Mouse (Mus musculus) retina, adult 2 months (tissue): ENCODE measurements around the gene Tmem98.
A peak's percentile ranks its signal among the peaks of the same experiment; 100 is the strongest.

ENCODE experiments used
- DNase-seq: peaks from one replicate; pipeline ENCODE4 v3.0.0-alpha.2; 2012; ENCODE audit warnings: low read depth, low spot score

Tmem98 gene

DNA sequence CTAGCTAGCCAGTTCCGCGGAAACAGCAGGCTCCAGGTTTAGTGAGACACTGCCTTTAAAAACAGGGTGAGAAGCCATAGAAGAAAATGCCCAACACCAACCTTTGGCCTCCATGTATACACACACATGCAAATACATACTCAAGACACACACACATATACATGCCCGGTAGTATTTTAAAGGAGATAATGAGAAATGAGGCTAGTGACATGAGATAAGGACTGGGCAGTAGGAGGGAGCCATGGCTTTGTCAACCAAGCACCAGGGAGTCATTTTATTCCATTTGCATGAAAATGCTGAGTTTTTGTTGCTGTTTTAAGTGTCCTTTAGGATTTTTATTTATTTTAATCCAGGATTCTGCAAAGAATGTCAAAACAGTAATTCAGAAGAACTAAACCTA is 19.6 kb upstream of the Tmem98 start:
- no peak for DNase-seq

DNA sequence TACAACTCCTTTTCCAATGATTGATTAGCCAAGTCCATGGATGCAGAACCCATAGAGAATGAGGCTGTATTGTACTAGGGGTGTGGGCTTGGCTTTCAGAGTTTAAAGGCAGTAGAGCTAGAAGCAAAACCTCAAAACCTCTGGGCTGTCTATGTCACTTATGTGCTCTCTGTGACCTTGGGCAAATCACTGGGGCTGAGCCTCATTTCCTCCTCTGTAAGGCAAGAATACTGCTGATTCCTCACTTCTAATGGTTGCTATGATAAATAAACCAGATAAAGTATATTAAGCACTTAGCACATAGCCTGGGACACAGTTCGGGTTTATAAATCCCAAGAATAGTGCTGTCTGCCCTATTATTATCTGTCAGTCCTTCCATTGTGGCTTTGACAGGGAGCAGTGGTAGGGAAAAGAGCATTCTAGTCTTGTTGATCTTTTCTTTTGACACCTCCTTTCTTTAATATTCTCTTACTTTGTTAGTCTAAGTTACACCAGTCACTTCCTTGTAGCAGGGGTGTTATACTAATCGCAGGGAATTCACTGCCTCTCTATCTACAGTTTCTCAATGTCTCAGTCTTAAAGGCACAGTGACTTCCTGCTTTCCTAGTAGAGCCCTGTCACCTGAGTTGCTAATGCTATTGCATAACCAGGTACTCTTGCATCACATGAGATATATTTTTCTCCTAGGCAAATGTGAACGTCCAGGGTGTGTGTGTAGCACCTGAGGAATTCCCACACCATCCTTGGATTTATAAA is 18.1 kb upstream of the Tmem98 start:
- DNase-seq: no peak

- no peak for DNase-seq
Observed at GRCm38 (mm10) chr11:80793386-80793785, 16.6 kb upstream of the Tmem98 start.

DNA sequence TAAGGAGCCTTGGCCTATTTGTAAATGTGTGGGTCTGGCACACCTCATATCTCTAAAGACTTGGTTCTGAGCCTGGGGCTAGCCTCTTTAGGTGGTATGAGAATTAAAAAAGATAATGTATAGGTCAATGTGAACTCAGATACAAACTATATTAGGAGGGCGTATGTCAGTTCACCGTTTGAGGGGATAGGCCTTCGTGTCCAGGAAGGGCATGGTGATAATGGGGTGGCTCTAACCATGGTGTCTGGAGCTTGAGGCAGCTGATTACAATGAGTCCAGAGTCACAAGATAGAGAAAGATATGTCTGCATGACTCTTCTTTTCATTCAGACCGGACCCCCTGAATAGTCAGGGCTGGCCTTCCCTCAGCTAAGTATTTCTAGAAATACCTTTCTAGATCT is 15.7 kb upstream of the Tmem98 start:
- DNase-seq: no peak

DNA sequence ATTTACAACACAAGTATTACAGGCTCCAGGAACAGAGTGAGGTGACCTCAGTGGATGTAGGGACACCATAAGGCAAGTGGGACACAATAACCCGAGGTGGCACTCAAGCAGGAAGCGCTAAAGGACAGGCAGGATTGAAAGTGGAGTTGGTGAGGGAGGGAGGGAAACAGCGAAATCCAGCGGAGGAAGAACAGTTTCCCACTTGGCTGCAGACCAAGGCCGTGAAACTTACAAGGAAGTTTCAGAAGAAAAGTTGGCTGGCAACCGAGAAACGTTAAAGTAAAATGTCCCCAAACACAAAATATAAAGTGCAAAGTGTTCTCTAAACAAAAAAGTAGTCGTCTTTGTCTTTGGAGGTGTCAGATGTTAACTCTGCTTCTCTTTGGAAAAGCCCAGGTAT is 14.5 kb upstream of the Tmem98 start:
- no peak for DNase-seq

DNA sequence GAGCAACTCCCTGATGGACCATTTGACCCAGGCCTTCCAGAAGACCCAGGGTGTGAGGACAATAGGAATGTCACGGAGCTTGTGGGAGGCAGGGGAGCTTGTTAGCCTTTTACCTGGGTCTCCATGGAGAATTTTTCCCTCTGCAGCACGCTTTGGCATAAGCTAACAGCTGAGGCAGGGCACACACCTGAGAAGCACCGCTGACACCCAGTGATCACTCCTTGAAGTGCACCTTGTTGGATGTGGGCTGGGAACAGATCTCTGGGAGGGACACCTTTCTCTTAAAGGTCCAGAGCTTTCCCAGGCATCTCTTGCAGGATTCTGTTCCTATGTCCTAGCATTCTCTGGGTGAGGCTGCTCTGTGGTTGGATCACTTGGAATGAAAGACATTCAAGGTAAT is 10.0 kb upstream of the Tmem98 start:
- DNase-seq: no peak

GRCm38 (mm10) chr11:80802706-80803105 is 7.3 kb upstream of the Tmem98 start:
- no peak for DNase-seq

- no peak for DNase-seq
Observed at GRCm38 (mm10) chr11:80808551-80809070, 1.4 kb upstream of the Tmem98 start.

DNA sequence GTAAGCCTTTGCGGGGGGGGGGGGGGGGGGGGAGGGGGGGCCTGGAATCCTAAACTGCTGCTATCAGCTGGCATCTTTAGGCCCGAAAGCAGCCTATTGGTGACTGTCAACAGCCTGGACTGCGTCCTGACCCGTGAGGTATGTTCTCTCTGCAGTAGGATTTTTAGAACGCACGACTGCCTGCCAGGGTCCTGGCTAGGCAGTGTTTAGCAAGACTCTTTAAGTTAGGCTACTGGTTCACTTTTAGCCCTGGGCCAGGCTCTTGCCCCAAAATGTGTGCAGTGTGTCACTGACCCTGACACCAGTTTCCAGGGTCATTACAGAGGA is 346 bp upstream of the Tmem98 start:
- no peak for DNase-seq

DNA sequence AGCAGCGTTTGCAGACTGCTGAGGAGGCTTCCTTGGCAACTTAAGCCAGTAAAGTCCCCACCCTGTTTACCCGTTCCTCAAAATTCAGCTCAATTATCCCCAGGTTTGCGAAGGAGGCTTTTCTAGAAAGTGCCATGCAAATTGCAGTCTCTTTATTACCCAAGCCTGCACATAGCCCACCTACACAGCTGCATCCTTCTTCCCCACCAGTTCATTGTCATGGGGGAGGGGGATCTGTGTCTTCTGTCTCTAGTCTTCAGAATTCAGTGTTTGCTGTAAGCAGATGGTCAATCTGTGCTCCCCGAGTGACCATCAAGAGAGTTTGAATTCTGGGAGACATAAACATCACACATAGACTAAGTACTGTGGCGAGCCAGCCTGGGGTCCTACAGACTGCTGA is 1.2 kb downstream of the Tmem98 start:
- no peak for DNase-seq

- DNase-seq: no peak
Observed at GRCm38 (mm10) chr11:80815354-80815753, 5.4 kb downstream of the Tmem98 start.

GRCm38 (mm10) chr11:80818060-80818697 is 8.2 kb downstream of the Tmem98 start:
- DNase-seq: peak; percentile 54

DNA sequence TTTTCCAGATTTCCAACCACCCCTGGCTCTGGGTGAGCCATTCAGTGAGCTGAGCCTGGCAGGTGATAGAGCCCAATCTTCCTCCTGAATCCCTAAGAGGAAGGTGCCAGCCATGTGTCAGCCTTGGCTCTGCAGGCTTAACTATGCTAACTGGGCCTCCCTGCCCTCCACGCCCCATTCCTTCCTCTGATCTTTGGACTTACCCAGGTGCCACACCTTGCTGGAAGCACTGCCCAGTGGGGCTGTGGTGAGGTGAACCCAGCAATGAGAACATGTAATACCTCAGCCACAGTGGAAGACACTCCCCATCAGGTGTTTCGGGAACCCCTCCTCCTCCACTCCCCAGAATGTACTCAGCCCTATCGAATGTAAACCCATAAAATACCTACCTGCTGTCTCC is 10.1 kb downstream of the Tmem98 start:
- no peak for DNase-seq

- no peak for DNase-seq
Observed at GRCm38 (mm10) chr11:80821296-80821695, 11.3 kb downstream of the Tmem98 start.

GRCm38 (mm10) chr11:80821794-80822193 is 11.8 kb downstream of the Tmem98 start:
- DNase-seq: no peak

DNA sequence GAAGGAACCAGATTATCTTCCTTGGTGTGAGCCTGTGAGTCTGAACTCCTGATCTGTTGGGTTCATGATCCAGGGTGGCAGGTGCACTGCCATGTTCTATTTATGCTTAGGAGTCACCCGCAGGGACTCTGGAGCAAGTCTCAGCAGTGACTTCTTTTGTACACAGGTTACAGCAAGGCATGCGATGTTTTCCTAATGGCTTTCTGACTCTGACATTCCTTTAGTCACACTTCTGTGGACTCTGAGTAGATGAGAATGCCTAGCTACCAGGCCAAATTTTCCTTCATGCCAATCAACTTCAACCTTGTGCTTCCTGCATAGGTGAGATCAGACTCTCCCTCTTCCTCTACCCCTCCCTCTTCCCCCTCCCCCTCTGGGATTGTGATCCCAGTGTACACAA is 25.4 kb downstream of the Tmem98 start:
- DNase-seq: no peak

GRCm38 (mm10) chr11:80835841-80836240 is 25.9 kb downstream of the Tmem98 start:
- DNase-seq: no peak

DNA sequence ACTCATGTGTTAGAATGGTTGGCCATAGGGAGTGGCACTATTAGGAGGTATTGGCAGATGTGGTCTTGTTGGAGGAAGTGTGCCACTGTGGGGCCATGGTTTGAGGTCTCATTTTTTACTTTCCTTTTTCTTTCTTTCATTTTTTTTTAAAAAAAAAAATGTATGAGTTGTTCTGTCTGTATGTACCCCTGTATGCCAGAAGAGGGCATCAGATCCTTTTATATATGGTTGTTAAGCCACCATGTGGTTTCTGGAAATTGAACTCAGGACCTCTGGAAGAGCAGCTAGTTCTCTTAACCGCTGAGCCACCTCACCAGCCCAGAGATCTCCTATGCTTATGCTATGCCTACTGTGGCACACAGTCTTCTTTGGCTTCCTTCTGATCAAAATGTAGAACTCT is 28.7 kb downstream of the Tmem98 start:
- DNase-seq: no peak

- no peak for DNase-seq
Observed at GRCm38 (mm10) chr11:80843435-80843834, 33.5 kb downstream of the Tmem98 start.

GRCm38 (mm10) chr11:80845486-80845885 is 35.5 kb downstream of the Tmem98 start:
- no peak for DNase-seq

GRCm38 (mm10) chr11:80846115-80846514 is 36.1 kb downstream of the Tmem98 start:
- DNase-seq: no peak

GRCm38 (mm10) chr11:80848131-80848530 is 38.2 kb downstream of the Tmem98 start:
- no peak for DNase-seq

GRCm38 (mm10) chr11:80851859-80852258 is 41.9 kb downstream of the Tmem98 start:
- no peak for DNase-seq
